Mouse (Mus musculus) left cerebral cortex, postnatal 10 days (tissue): ENCODE results near the gene Acyp1. TPM values are rescaled to one million over a fixed set of nuclear protein-coding genes. Genes with fewer than 3 reads are reported as not detected.

ENCODE experiments used
- DNase-seq, 2 experiments: peaks; one replicate each; pipeline ENCODE4 v3.0.0; 2021 to 2022; ENCODE audit warnings: low spot score in 2 of 2, mixed read lengths in 1 of 2; ENCODE audit errors: extremely low spot score in 1 of 2
- intact Hi-C: fragments of 180-260 bp; cut with DNase I; formaldehyde crosslinking; loops from one replicate; pipeline ENCODE4 v1.15.1; 2025
- microRNA-seq: library from miRNA; unstranded; fragments of <30 nt; microRNA quantifications from one replicate; pipeline ENCODE4 v1.2.0, GENCODE M21; 2022
- total RNA-seq, 2 experiments: library from RNA; stranded (reverse); gene quantifications; 2 replicates each; pipeline ENCODE4 v1.2.3; 2021

Gene Acyp1
- total RNA-seq, 2 experiments from 2014 or later, result 19.2 to 23.1 TPM

- intact Hi-C loops, result no loop called here
- DNase-seq, result no peak
Measured at GRCm38 (mm10) chr12:85263190-85263589, 25.0 kb downstream of the Acyp1 start.

DNA sequence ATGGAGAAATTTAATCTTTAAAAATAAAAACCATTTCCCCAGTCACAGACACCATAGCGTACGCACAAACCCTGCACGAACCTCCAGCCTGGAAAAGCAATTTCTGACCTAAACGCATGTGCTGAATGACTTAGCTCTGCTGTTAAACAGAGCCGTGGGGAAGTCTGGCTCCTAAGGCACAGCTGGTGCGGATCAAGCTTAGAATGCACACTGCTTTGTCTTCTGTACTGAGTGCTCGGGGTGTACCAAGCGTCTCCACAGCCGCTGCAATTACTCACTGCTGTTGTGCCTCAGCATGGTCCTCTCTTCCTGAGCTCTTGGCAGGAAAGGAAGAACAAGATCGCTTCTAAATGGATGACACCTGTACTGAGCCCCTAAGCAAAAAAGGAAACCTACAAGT is 25.7 kb downstream of the Acyp1 start:
- no peak for DNase-seq
- intact Hi-C loops, result no loop called here

DNA sequence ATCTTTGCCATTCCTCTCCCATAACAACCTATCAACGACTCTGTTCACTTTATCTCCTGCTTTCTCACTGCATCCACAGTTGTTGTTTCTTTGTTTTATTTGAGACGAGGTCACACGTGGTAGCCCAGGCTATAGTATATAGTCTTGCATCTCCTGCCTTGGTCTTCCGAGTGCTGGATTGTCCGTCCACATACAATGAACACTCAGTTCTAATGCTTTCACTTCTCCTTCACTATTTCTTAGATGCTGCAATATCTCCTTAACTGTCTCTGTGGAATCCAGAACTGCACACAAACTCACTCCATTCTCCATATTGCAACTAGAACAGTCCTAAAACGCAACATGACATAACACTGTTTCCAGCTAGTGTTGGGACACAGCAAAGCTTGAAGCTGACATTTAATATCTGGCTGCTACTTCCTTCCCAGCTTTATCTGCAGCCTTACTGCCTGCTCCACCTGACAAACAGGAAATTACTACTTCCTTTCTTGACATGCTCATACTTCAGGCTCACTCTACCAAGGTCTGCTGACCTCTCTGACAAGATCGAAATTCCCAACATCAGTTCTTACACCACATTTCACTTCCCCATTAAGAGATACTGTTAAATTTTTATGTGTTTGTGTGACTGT is 31.1 kb downstream of the Acyp1 start:
- DNase-seq, result no peak
- intact Hi-C loops, result no loop called here

DNA sequence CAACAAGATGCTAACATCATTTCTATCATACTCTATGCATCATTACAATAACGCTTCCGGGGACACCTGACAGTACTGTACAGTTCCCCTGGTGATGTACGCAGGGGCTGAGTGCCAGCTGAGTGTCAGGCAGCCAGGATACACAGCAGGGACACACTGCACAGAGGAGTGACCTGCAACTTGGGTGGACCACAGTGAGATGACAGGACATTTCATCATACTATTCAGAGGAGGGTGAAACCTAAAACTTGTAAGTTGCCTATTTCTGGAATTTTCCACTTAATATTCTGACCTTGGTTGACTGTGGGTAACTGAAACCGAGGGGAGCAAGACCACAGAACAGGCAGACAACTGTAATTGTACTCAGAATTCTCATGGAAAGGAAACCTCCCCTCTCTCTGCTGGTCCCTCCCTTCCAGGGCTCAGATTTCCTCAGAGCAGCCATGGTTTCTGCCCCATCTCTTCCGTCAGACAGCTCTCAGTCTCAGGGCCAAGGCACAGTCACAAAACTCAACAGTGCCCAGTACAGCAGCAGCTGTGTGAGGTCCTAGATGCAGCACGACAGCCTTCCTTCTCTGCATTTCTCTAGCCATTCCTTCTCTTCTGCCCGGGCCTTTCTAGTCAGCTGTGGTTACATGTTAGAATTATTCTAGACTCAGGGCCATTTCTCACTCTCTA is 32.0 kb downstream of the Acyp1 start:
- intact Hi-C loops, result no loop called here
- DNase-seq, result no peak

- intact Hi-C loops, result no loop called here
- no peak for DNase-seq
Measured at GRCm38 (mm10) chr12:85252083-85252482, 36.2 kb downstream of the Acyp1 start.

GRCm38 (mm10) chr12:85237553-85237952 is 50.7 kb downstream of the Acyp1 start:
- DNase-seq, result no peak
- intact Hi-C loops, result no loop called here

DNA sequence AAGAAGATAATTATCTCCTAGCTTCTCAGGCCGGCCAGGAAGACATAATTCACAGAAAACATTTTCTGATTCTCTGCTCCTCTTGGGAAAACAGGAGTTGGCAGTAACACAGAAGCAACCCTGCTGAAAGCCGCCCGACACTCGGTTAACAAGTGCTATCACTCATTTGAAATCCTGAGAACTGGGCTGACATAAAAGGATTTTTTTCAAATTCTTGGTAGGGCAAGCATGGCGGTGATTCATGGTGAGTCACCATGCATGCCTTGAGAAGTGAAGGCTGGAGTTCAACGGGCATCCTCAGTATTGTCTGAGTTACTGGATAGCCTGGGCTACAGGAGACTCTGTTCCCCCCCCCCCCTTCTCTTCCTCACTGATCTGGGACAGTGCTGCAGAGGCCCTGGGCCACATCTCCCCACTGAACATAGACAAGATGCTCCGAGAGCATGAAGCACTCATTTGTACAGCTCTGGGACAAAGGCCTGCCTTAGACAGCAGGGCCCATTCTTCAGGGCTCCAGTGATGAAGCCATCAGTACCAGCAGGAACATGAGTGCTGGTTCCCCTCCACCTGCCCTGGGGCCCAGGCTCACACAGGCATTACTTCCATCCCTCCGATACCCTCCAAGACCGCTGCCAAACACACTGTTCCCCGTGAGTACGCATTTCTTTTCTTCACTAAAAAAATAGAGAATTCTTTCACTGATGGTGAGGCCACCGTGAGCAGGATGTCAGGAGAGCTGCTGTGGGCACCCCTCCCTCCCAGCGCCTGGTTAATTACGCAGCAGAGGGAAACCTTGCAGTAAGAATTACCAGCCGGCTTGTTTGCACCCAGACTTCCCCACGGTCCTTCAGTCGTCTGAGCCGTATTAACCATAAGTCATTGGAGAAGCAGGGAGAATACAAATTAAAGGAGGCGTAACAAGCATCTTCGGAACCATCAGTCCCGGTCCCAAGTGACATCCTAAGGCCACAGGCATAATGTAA is 54.6 kb downstream of the Acyp1 start:
- no peak for DNase-seq
- intact Hi-C loops, result no loop called here

DNA sequence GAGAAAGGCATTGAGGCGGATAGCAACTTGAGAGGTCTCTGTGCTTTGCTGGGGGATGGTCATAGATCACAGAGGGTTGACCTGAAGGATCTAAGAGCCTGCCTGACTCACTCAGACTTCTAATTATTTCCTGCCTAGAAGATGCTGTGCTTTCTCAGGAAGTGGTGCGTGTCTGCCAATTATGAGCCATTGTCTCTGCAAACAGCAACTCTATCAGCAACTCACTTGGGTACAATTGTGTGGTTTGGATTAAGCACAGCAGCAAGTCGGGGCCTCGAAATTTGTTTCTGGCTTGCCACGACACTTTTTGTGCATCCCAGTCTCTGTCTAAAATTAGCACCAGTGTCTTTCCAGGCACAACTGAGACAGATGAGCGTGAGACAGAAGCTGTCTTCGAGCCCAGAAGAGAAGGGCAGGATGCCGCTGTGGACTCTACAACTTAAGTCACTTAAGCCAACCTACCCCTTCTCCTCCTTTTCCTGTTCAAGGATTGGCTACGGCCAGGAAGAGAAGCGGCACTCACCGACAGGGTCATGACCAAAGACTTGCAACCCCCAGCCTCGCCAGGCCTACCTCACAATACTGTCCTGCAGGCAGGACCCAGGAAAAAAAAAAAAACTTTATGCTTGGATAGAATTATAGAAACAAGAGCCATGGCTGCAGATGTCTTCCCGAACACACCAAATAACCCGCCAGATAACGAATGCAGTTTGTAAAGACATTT is 60.2 kb downstream of the Acyp1 start:
- intact Hi-C loops, result loop anchor here (5.0 kb wide), 1 partner anchor 61 kb away; no protein-coding TSS in a partner anchor
- DNase-seq, result no peak

DNA sequence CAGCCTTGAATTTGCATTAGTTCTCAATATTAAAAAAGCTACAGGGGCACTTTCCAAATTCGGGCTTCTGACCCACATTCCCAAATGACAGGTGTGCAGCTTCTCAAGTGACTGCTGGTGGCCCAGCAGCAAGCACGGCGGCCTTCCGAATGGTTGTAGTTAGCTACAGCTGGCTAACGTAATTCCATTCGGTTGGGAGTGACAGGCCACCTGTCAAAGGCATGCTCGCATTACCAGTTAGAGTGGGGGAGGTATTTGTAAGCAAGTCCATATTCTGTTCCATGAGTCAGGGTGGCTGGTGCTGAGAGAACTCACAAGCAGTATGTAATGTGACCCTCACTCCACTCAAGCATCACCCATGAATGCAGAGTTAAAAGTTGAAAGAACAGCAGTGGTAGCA is 61.0 kb downstream of the Acyp1 start:
- DNase-seq, result no peak

More for the DNA sequence above, 61.0 kb downstream of the Acyp1 start:
- intact Hi-C loops, result loop anchor here (5.0 kb wide), 1 partner anchor 60 kb away; no protein-coding TSS in a partner anchor

Small RNA genes within 50 kb of the gene (microRNA-seq; reads per million reads assigned to microRNA genes)
- gene Mir6938, result 0.86 reads per million

Other genes starting within 250 kb of the Acyp1 start
- 1 to 10 TPM in 1 of 2 experiments, under 1 TPM in 1; 0.51 to 1.0 TPM for gene Prox2, start 177.7 kb downstream of the Acyp1 start, total RNA-seq
- gene Dlst, start 177.6 kb downstream of the Acyp1 start, total RNA-seq, result 100 to 1,000 TPM; 171 to 180 TPM
- 10 to 100 TPM; 38.8 to 39.5 TPM for gene Rps6kl1, start 137.2 kb downstream of the Acyp1 start, total RNA-seq
- 1 to 10 TPM; 3.9 to 4.8 TPM for gene Pgf, start 110.6 kb downstream of the Acyp1 start, total RNA-seq
- 10 to 100 TPM; 60.8 to 61.7 TPM for gene Eif2b2, start 69.0 kb downstream of the Acyp1 start, total RNA-seq
- gene Mlh3, start 17.8 kb downstream of the Acyp1 start, total RNA-seq, result 10 to 100 TPM; 12.6 to 13.1 TPM
- gene Zc2hc1c, start 153 bp upstream of the Acyp1 start, total RNA-seq, result 1 to 10 TPM in 1 of 2 experiments, under 1 TPM in 1; 0.86 to 1.1 TPM
- gene Nek9, start 50.9 kb upstream of the Acyp1 start, total RNA-seq, result 10 to 100 TPM; 24.5 to 26.3 TPM
- 100 to 1,000 TPM; 151 to 158 TPM for gene Tmed10, start 86.4 kb upstream of the Acyp1 start, total RNA-seq
- 10 to 100 TPM; 11.0 to 14.8 TPM for gene Fos, start 185.5 kb upstream of the Acyp1 start, total RNA-seq